Mouse (Mus musculus): ENCODE results near the gene Car10.
A peak's percentile ranks its signal among the peaks of the same experiment; 100 is the strongest.

The Car10 gene

DNA sequence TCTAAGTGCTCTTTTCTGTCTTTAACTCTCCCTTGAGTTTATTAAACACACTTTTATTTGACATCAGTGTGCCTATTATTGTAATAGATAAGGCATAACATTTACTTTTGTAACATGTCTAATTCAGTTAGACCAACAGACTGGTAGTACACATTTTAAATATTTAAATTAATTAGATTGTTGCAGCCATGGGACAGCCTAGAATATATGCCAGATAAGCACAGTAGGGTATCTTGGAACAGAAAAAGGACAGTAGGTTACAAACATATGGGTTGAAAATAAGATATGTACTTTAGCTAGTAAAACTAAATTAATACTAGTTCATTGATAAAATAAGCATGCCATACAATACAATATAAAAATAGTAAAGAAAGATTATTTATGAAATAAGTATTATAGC is 74.6 kb downstream of the Car10 start:
- DNase-seq (ENCODE audit: low read depth, low spot score) = no peak

DNA sequence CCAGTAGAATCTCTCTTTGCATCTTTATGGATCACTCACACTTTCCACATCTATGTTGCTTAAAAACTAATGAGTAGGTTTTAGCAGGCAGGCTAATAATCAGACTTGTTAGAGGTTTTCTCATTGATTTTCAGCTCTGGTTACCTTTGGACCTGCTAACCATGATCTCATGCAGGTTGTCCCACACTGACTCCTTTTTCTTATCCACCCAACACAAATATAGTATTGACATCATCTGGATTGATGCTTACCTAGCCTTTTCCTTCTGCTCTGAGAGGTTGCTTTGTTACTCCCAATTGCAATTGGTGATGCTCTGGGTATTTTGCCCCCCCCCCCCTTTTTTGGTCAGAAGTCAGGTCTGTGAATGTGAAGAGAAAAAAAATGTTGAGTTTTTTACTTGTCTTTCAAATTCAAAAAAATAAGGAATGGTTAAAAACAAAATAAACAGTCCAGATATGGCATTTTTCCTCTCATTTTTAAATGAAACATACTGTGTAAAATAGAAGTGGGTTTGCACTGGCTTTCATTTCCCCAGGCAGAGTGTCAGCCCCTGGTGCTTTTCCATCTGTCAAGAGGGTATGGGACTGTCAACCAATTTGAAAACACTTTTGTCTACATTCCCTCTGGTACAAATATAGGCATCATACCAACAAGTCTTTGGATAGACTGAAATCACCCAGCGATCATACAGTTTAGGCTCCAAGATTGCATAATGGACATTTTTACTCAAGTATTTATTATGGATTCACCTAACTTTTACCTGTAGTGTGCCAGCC is 75.9 kb downstream of the Car10 start:
- DNase-seq (ENCODE audit: low read depth, low spot score) = no peak

DNA sequence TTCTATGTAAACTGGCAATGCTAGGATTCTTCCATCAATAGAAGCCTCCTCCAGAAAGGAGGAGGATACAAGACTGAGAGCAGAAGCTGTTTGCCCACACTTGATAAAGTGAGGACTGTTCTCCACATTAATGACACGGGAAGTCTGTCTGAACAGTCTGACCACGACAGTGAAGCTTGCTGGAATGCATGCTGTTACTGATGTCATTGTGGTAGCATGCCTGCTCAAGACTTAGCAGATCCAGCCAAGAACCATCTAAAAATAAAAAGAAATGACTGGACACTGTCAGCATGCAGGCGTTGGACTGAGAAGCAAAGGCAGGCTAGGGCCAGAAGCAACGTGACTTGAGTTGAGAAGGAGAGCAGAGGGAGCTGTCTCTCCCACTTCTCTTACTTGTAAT is 87.6 kb downstream of the Car10 start:
- no peak for DNase-seq (ENCODE audit: low read depth, low spot score)

DNA sequence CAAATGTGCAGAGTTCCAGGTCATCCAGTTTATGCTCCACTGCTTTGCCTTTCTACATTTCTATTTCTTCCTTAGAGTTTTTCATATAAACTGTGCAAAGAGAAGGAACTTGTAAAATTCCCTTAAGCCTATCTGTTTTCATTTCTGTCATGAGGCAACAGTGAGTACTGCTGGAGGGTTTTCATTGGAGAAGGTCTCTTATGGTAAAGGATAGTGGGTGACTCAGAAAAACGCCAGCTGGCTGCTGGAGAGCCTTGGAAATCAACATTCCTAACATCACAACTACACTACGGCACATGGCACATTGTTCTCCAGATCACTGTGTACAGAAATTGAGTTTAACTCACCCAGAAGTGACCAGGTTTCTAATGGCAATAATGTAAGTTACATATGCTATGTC is 88.3 kb downstream of the Car10 start:
- DNase-seq (ENCODE audit: low read depth, low spot score) = no peak

DNA sequence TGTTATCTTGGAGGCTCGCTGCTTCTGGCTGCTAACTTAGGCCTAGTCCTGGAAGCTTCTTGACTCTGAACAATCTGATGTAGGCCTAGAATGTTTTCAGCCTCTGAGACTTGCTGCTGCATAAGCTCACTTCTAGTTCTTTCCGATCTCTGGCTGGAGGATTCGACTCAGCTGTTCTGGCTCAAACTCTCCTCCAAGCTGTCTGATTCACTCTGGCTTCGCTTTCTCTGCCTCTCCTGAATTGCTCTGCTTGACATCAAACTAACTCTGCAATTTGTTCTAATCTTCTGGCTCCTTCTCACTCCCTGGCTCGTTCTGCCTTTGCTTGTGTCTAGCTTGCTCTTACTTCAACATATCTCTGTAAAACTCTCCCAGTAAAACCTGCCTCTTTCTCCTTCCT is 90.8 kb downstream of the Car10 start:
- DNase-seq (ENCODE audit: low read depth, low spot score) = no peak

DNA sequence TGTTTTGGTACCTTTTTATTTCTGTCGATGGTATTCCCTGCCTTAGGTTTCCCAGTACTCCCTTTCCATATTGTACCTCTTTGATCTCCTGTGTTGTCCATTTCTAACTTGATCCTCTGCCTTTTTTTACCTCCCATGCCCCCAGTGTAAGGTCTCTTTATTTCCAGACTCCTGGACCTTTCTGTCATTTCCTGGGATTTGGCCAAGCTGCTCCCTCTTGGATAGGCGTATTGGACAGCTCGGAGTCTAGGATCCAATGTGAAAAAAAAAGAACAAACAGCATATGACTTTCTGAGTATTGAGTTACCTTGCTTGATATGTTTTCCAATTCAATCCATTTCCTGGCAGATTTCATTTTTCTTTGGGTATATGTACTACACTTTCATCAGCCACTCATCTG is 102.2 kb downstream of the Car10 start:
- DNase-seq (ENCODE audit: low read depth, low spot score) = no peak

DNA sequence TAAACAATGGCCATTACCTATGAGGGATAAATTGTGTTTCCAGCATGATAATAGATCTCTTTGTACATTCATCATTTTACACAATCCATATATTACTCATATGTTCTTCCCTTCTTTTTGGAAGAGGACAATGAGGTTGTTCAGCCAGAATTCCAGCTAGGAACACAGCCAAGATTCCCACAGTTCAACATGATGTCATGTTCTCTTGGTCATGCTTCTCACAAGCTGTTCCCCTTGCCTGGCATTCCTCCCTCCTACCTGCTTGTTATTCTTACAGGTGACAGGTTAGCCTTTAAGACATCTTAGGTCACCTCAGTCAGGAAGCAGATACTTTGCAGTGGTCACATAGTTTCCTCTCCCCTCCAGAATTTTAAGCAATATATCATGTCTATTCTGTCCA is 119.6 kb downstream of the Car10 start:
- no peak for DNase-seq (ENCODE audit: low read depth, low spot score)

DNA sequence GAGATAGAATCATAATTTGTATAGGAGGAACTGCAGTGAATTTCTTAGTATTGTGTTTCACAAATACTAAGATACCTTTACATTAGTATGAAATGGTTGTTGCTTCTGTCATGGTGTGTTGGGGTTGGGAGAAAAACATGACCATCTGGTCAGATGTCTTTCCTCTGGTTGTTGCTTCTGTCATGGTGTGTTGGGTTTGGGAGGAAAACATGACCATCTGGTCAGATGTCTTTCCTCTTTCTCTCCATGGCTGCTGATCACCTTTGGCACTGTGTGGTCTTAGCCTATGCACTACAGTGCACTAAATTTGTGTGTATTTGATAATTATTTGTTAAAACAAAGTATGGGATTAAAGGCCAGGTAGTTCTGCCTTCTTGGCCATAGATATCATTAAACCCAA is 132.2 kb downstream of the Car10 start:
- DNase-seq (ENCODE audit: low read depth, low spot score) = no peak

DNA sequence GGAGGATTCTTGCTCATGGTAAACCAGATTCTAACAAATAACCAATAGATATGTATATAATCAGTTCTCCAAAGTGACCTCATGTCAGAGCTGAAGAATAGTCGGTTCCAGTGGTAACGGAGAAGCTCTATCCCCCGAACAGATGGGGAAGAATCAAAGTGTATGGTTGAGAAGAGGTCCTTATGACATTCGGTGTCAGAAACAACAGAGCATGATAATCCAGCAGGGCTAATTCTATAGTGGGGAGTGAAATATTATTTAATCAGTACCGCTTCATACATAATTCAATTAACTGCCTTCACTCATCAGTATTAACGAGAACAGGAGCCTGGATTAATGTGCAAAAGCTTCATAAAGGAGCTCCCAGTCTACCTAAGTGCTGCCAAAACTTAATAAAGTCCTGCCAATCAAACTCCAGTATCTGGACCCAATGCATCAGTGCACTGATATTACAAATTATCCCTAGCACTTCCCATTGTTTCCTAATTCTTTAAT is 152.0 kb downstream of the Car10 start:
- DNase-seq (ENCODE audit: low read depth, low spot score) = no peak

DNA sequence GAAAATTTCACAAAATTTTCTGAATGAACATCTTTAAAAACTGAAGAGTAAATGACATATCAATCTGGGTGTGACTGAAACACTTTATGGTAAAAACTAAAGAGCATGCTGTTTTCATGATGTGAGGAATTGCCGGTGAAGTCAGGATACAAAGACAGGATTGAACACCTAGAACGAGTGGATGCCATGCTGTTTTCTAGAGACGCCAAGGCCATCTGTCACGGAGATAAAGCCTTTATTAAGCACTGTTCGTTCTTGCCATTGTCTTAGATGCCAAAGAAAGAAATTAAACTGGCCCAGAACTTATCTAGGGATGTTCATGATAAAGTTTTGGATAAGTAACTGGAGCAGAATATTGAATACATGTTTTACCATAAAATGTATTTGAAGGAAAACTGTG is 153.9 kb downstream of the Car10 start:
- no peak for DNase-seq (ENCODE audit: low read depth, low spot score)

DNA sequence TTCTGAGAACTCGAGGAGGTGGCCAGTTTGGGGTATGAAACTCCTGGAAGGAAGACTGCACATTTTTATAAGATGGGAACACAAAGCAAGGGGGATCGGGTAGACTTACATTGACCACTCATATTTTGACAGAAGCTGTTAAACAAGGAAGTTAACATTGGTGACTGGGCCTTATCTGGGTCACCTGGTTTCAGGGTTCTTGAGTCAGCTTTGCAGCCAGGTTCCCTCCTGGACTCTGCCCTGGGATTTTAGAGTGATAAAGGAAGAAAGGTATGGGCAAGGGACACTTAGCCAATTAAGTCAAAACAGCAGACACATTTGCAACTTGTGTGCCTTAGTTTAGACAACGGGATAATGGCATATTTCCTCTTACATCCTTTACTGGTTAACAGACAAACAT is 166.2 kb downstream of the Car10 start:
- no peak for DNase-seq (ENCODE audit: low read depth, low spot score)

DNA sequence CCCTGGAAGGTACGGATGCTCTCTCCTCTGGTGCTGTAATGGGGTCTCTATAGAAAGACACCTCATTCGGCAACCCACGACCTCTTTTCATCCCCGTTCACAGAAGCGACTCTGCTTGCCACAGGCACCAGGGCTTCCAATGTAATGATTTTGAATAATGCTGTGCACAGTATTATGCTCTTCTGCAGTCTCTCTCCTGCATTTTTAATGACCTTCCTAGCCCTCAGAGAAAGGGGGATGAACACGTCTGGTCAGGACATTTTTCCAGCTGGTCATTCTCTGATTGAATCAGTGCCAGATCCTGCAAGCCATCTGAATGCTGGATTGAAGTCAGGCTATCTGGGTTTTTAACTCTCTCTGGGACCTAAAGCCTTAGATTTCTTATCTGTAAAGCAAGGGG is 174.2 kb downstream of the Car10 start:
- DNase-seq (ENCODE audit: low read depth, low spot score) = no peak

DNA sequence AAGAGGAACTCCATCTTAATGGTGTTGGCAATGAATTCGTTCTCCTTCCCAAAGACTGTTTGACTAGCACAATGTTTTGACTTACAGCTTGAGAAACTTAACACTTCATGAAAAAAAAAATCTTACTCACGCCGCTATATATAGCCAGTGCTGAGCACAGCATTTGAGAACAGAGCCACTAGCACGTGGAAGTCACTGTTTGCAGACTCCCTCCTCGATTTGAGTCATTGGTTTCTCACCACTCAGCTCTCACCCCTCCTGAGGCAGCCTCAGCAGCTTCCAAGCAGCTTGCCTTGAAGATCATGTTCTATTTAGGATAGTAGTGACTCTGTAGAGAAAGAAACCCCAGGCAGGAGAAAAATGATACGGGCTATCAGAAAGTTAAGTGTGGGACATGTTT is 176.1 kb downstream of the Car10 start:
- no peak for DNase-seq (ENCODE audit: low read depth, low spot score)

DNA sequence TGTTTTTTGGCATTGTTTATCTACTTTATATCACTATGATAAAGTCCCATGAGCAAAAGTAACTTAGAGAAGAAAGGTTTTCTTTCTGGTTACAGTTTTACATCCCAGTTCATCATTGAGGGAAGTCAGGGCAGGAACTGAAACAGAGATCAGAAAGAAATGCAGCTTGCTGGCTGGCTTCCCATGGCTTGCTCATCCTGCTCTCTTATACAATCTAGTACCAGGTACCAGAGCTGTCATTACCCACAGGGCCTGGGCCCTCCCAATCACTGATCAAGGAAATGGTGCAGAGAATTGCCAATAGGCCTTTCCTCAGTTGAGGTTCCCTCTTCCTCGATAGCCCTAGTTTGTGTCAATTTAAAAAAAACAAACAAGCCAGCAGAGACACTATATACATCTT is 195.8 kb downstream of the Car10 start:
- DNase-seq (ENCODE audit: low read depth, low spot score) = no peak

DNA sequence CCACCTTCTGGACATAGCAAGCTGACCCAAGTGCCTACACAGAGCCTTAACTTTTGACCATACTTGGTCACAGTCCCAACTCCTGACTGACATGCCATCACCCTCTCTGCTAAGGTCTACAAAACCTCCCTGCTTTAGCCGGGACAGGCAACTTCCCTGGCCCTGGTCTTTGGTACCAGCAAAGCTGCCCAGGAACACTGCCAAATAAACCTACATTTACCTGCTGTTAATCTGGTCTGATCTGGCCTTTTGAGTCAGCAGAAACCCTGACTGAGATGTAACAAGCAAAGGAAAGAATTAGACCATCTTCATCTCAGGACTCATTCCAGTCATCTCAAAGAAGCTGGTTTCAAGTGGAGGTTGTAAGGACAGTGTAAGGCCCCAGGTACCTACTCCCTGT is 212.2 kb downstream of the Car10 start:
- DNase-seq (ENCODE audit: low read depth, low spot score) = no peak

DNA sequence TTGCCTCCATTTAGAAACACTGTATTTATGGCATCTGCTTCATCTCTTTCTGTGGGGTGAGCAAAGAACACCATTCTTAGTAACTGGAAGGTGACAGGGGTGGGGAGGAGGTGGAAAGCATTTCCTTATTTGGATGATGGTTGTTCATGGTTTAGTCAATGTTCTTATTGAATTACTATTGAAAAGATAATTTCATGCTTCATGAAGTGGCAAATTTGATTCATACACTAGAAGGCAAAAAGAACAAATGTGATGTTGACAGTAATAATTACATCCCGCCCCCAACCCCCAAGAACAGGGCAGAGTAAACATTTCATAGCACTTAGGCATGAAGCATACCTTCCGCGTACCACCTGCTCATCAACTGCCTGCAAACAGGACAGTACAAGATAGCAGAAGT is 239.9 kb downstream of the Car10 start:
- no peak for DNase-seq (ENCODE audit: low read depth, low spot score)

DNA sequence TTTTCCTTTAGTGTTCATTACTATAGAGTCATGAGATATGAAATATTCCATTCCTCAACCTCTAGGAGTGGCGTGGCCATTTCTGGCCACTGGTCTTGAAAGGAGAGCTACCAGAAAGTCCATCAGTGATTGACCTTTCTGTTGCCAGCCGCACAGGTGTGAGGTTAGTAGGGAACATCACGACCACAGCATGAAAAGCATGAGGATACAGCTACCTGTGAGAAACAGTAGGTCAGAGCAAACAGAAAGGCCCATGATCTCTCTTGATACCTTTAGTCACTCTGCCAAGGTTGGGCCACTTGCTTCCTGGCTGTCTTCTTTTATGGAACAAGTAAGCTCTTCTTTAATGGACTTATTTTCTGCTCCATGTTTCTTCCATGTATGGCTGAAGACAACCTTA is 246.1 kb downstream of the Car10 start:
- no peak for DNase-seq (ENCODE audit: low read depth, low spot score)

DNA sequence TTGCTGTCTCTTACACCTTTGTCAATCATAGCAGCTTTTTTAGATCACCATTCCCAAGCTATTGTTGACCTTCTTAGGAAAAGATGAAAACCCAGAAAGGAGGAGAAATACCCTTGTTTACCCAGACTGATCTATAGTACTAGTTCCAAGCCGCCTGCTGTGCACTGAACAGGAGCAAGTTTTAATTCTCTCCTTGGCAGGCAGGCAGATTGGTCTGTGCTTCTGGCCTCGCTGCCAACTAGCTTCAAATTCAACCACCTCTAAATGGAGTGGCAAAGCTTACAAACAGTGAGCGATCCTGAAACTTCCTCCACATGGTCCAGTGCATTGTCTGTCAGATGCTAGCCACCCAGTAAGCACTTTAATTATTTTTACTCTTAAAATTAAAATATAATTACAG is 247.0 kb downstream of the Car10 start:
- DNase-seq (ENCODE audit: low read depth, low spot score) = no peak

DNA sequence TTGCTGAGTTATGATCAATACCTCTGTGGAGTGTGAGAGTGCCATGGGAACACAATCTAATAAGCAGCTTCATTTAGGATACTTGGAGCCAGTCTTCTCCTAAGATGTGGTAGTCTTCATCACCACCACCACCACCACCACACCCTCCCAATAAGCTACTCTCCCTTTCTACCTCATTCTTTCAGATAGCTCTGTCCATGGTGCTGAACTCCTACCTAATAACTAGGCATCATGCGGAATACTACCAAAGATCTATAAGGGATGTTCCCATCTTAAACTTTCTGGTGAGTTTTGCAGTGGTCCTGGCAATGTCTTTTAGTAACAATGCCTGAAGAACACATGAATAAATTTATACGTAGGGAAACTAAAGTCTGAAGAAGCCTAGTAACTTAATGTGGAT is 263.7 kb downstream of the Car10 start:
- peak; percentile 61 for DNase-seq (ENCODE audit: low read depth, low spot score)

DNA sequence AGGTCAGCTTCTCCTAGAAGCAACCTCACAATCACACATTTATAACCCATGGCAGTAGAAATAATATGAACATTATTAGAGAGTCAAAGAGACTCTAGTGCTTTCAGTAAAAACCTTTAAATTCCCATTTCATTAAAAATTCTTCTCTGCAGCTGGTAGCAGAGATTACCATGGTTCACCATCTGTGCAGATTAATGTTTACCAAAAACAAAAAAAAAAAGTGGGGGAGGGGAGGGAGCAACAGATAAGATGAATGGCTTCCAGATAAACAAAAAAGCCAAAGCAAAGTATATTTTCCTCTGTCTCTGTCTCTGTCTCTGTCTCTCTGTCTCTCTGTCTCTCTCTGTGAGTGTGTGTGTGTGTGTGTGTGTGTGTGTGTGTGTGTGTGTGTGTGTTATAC is 266.3 kb downstream of the Car10 start:
- DNase-seq (ENCODE audit: low read depth, low spot score) = no peak

DNA sequence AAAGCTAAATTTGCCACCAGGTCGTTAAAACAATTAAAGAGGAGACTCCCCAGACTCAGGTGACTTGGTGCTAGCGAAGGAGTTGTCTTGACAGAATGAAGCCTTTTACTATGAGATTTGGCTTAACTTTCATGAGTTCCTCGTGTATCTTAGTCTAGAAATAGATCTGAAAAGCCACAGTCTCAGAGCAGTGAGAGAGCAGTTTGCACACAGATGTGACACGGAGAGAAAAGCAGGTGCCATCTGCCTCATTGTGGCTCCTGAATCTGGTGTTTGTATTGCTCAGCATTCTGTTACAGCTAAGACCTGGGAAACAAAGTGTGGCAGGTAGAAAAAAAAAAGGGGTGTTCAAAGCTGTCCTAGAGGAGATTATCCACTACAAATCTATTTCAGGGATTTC is 269.4 kb downstream of the Car10 start:
- DNase-seq (ENCODE audit: low read depth, low spot score) = no peak

DNA sequence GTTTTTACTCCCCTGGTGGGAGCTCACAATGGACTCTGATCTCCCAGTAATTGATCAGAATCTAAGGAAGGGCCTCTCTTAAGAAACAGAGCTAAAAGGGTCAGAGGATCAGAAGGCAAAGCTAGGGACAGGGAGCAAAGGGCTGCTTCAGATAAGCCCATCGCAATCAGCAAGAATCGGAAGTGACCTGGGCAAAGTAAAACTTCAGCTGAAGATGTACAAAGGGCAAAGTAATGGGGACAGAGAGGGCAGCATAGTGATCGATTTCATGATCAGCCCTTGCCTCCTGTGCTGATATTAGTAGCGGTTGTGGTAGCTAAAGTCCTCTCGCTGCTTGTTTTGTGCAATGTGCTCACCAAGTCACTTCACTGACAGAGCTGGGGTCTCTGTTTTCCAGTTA is 269.9 kb downstream of the Car10 start:
- DNase-seq (ENCODE audit: low read depth, low spot score) = no peak

DNA sequence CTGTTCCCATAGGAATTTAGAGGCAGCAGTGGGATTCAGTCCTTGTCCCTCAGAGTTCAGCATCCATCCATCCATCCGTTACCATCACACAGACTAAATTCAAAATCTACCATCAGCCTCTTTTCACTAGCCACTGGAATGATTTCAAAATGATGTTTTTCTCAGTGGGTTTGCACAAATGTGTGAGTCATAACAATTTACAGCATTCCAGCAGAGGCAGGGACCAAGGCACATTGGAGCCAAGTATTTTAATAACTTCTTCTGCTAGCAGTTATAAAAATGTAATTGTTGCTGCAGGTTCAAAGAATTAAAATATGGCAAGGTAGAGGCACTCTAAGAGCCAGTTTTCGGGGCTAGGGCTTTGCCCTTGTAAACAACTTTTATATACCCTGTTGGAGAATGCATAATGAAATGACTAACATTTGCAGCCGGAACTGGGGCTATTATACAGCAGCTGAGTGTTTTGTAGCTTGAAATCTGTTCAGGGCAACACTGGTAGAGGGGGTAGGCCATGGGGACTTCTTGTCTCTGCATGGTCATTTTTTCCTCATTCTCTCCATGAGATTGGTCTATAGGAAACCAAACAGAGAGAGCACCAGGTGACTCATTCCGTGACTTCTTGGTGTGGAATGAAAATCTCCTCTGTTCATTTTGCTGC is 276.0 kb downstream of the Car10 start:
- DNase-seq (ENCODE audit: low read depth, low spot score) = no peak

DNA sequence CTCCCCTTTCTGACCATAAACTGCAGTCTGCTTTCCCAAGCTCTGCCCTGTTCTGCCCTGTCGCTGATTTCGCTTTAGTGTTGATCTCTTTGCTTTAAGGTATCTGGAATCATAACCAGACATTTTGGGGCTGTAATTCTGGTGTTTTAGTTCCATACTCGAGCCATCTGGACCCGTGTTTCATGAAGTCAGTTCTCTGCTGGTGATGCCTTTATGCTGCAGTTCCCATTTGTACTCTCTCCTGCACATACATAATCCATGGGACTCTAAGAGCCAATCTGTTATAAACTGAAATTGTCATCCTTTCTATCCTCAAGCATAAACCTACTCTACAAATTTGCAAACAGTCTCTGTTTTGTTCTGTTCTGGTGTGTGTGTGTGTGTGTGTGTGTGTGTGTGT is 293.3 kb downstream of the Car10 start:
- no peak for DNase-seq (ENCODE audit: low read depth, low spot score)
